Mouse (Mus musculus) hindbrain, embryonic 10.5 days (tissue): ENCODE measurements at regions not wholly inside any gene's neighbourhood (a gene's known extent, or its start where the extent isn't known, plus 50 kb on each side); places are given as distances from the start of the nearest gene placed in this dataset.
A peak's percentile ranks its signal among the peaks of the same experiment; 100 is the strongest.

Experiments used
- DNase-seq: peaks from one replicate; pipeline ENCODE4 v3.0.0-alpha.2; 2017; ENCODE audit warnings: low spot score
- H3K27ac ChIP-seq: fragments of 300-500 bp; sonication (generic); 2 replicates; pipeline ENCODE4 v1.5.1; 2016; ENCODE audit warnings: mild to moderate bottlenecking, moderate library complexity
- H3K27me3 ChIP-seq: fragments of 300-500 bp; sonication (generic); 2 replicates; pipeline ENCODE4 v1.6.1; 2016; ENCODE audit warnings: mild to moderate bottlenecking; ENCODE audit not compliant: poor library complexity, insufficient read depth, severe bottlenecking
- H3K36me3 ChIP-seq: fragments of 300-500 bp; sonication (generic); 2 replicates; pipeline ENCODE4 v1.6.1; 2016; ENCODE audit warnings: mild to moderate bottlenecking, moderate library complexity
- H3K4me1 ChIP-seq: fragments of 300-500 bp; sonication (generic); replicated peaks from 2 replicates; pipeline ENCODE4 v1.6.1; 2016; ENCODE audit warnings: mild to moderate bottlenecking
- H3K4me3 ChIP-seq: fragments of 300-500 bp; sonication (generic); 2 replicates; pipeline ENCODE4 v1.5.1; 2016; ENCODE audit warnings: mild to moderate bottlenecking, moderate library complexity
- H3K9me3 ChIP-seq: fragments of 300-500 bp; sonication (generic); 2 replicates; pipeline ENCODE4 v1.6.1; 2016; ENCODE audit warnings: mild to moderate bottlenecking, moderate library complexity
- whole genome bisulfite sequencing: fragments of 180-500 bp; shearing (Covaris S2); methylation state at CpG from one replicate; pipeline ENCODE4 v1.1.7; 2016; 5-methylcytosine and 5-hydroxymethylcytosine counted together

- no peaks in the 10 kb centered on the region for H3K36me3 ChIP-seq
- H3K27ac ChIP-seq: peak overlapping the region; percentile 87
- peaks cover 4% of the 10 kb centered on the region; the same call in 1 of the 2 replicates for H3K27me3 ChIP-seq
- no peak overlapping the region for H3K4me3 ChIP-seq
- WGBS: 10% methylated on average over 5 of the region's 5 CpGs
- peak; percentile 60 for DNase-seq
- H3K9me3 ChIP-seq: no peaks in the 10 kb centered on the region
- H3K4me1 ChIP-seq: peaks cover 77% of the 10 kb centered on the region
These were observed 237.0 kb upstream of the Rgma start for GRCm38 (mm10) chr7:73138269-73138668.

- peak overlapping the region; percentile 87 for H3K27ac ChIP-seq
- peaks cover 4% of the 10 kb centered on the region; the same call in 1 of the 2 replicates for H3K27me3 ChIP-seq
- H3K4me1 ChIP-seq: peaks cover 83% of the 10 kb centered on the region
- 6% methylated on average over 8 of the region's 8 CpGs for WGBS
- peak overlapping the region; percentile 31 for H3K4me3 ChIP-seq
- no peaks in the 10 kb centered on the region for H3K36me3 ChIP-seq
- no peaks in the 10 kb centered on the region for H3K9me3 ChIP-seq
- peak; percentile 55 for DNase-seq
These were observed 236.3 kb upstream of the Rgma start for GRCm38 (mm10) chr7:73138861-73139493.

DNA sequence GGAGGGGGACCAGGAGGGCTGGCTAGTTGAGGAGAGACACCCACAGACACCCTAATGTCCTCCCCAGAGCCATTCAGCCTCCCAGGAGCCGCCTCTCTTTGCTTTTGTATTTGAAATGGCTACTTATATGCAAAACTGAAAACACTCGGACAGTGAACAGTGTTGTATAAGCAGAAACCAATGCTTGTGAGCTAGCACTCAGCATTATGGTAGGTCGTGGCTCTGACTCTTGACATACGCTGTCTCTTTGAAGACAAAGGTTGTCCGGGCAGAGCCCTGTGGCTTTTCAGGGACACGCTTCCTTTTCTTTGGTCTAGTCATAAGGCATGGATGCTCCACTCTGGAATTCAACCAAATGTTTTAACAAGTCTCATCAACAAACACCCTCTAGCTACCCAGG is 235.4 kb upstream of the Rgma start:
- Histone ChIP-seq H3K9me3 (no peaks in the 10 kb centered on the region), H3K4me3 (peak overlapping the region; percentile 31; the same call in 1 of the 2 replicates), H3K36me3 (no peaks in the 10 kb centered on the region), H3K4me1 (peaks cover 89% of the 10 kb centered on the region), H3K27me3 (peaks cover 7% of the 10 kb centered on the region), H3K27ac (peak overlapping the region; percentile 87)
- 21% methylated on average over 6 of the region's 6 CpGs for WGBS
- DNase-seq: no peak

DNA sequence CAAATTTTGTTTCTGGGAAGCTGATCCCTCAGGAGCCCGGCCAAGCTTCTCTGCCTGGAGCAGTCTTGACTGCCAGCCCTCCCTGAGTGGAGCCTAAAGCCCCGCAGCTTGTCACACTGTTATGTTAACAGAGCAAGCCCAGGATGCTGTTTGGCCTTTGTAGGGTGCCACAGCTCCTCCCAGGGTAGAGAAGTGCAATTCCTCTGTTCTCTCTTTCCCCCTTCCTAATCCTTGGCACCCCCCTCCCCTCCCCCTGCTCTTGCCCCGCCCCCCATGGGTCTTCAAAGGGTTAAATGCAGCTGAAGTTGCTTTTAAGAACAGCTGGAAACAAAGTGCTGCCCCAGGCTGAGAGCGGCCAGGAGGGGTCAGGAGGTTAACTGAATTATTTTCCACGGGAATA is 234.1 kb upstream of the Rgma start:
- Histone ChIP-seq H3K27me3 (peaks cover 7% of the 10 kb centered on the region), H3K4me3 (no peak overlapping the region), H3K4me1 (peaks cover 95% of the 10 kb centered on the region), H3K9me3 (no peaks in the 10 kb centered on the region), H3K36me3 (no peaks in the 10 kb centered on the region), H3K27ac (peak overlapping the region; percentile 87)
- WGBS: under 1% methylated on average over 5 of the region's 5 CpGs
- DNase-seq: peak; percentile 85

DNA sequence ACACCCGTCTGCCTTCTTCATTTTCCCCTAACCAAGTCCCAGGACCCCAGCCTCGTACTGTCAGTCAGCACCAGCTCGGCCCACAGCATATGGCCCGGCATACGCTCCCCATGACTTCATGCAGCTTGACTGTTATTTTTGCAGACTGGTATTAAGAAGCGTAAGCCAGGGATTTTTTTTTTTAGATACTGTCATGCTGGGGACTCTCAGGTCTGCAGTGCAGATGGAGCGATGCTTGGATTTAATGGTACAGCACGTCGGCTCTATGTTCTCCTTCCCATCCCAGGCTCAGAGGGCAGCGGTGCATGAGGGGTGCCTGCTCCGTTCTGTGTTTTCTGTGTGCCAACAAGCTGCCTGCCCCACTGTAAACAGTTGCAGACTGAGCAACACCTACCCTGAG is 231.4 kb upstream of the Rgma start:
- no peak for DNase-seq
- 81% methylated on average over 11 of the region's 11 CpGs for WGBS
- H3K27ac ChIP-seq: peak overlapping the region; percentile 87
- H3K27me3 ChIP-seq: peaks cover 3% of the 10 kb centered on the region; the same call in 1 of the 2 replicates
- H3K9me3 ChIP-seq: no peaks in the 10 kb centered on the region
- H3K4me1 ChIP-seq: peaks cover 72% of the 10 kb centered on the region
- no peak overlapping the region for H3K4me3 ChIP-seq
- no peaks in the 10 kb centered on the region for H3K36me3 ChIP-seq

DNA sequence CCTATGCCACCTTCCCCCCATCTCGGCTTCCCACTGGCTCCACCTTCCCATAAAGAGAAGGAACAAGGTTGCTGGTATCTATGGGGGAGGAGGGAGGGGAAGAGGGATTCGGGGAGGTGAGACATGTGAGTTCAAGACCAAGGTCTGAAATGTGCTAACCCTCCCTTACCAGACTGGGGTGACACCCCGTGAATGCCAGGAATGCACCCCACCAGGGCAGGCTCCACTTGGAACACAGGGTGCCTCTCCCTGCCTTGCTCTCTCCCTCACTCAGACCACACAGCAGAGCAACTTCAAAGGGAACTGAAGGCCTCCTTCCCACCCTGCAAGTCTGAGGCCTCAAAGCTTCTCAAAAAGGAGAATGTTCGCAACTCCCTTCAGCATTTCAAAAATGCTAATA is 230.5 kb upstream of the Rgma start:
- 47% methylated on average over 4 of the region's 4 CpGs for WGBS
- no peak for DNase-seq

DNA sequence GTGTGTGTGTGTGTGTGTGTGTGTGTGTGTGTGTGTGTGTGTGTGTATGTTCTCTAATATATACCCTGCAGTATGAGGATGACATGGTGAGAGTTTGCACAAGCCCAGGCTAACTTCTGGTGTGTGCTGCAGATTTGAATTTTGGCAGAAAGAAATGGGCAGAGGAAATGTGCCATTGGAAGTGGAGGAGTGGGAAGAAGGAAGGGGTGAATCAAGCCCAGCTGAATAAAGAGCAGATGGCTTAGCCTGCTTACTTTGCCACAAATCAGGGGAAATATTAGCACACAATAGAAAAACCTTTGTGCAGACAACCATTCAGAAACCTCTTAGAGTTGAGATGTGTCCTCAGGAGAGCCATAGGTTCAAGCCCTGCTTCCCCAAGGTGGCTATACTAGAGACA is 228.1 kb upstream of the Rgma start:
- H3K9me3 ChIP-seq: no peaks in the 10 kb centered on the region
- no peak overlapping the region for H3K4me3 ChIP-seq
- H3K36me3 ChIP-seq: no peaks in the 10 kb centered on the region
- no peak overlapping the region for H3K27ac ChIP-seq
- no peak for DNase-seq
- peaks cover 8% of the 10 kb centered on the region; the same call in 1 of the 2 replicates for H3K27me3 ChIP-seq
- H3K4me1 ChIP-seq: peaks cover 69% of the 10 kb centered on the region

More for the DNA sequence above, 230.5 kb upstream of the Rgma start:
- Histone ChIP-seq H3K27ac (peak overlapping the region; percentile 87), H3K27me3 (peaks cover 3% of the 10 kb centered on the region; the same call in 1 of the 2 replicates), H3K9me3 (no peaks in the 10 kb centered on the region), H3K4me3 (no peak overlapping the region), H3K4me1 (peaks cover 70% of the 10 kb centered on the region), H3K36me3 (no peaks in the 10 kb centered on the region)

DNA sequence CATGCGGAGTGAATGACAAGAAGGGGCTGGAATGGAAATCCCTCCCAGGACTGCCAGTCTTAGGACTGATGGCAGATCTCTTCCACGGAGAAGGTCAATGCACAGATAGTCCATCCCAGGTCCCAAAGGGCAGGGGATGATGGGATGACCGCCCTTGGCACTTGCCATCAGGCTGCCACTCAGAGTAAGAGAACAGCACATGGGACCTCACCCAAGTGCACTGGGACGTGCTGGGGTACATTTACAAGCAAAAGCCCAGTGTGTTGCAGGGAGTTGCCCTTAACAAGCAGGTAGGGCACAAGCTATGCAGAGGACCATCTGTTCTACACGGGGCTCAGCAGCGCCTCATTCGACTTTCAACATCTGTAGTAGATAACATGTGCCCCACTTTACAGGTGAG is 224.9 kb upstream of the Rgma start:
- peaks cover 46% of the 10 kb centered on the region for H3K4me1 ChIP-seq
- WGBS: 82% methylated on average over 7 of the region's 7 CpGs
- peak overlapping the region; percentile 71 for H3K27ac ChIP-seq
- H3K9me3 ChIP-seq: no peaks in the 10 kb centered on the region
- H3K27me3 ChIP-seq: peaks cover 5% of the 10 kb centered on the region; the same call in 1 of the 2 replicates
- DNase-seq: no peak
- no peak overlapping the region for H3K4me3 ChIP-seq
- no peaks in the 10 kb centered on the region for H3K36me3 ChIP-seq

DNA sequence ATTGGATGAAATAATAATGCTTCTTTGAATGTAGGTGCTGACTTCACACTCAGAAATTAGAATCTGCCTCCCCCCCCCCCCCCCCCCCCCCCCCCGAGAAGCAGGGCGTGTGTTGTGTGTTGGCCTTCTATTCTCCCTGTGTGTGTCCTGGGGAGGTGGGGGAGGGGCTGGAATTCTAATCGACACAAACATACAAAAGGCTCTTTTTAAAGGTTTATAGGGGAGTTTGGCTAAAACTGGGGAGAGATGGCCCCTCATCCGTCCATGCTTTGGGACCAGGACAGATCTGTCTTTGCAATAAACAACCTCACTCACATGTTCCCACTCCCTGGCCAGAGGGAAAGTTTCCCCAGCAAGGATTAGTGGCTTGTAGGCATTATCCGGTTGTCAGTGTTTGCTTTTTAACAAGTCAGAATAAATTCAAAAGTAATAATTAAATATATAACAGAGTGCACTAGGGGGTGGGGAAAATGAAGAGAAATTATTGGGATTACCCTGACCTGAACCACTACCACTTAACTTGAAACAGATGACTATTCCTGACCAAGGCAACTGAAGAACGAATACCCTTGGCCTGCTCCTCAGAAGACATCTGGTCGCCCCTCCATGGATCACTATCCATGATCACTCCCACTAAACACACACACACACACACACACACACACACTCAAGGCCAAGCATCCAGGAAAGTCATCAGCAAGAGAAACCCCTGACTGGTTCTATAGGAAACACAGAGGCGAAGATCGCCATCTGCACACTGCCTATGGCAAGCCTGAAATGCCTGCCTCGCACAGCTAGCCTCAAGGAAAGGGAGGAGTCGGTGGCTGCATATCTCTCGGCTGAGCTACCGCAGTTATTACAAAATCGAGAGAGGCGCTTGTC is 223.5 kb upstream of the Rgma start:
- H3K9me3 ChIP-seq: no peaks in the 10 kb centered on the region
- peak; percentile 34 for DNase-seq
- no peaks in the 10 kb centered on the region for H3K36me3 ChIP-seq
- H3K27me3 ChIP-seq: peaks cover 5% of the 10 kb centered on the region; the same call in 1 of the 2 replicates
- no peak overlapping the region for H3K4me3 ChIP-seq
- peaks cover 38% of the 10 kb centered on the region for H3K4me1 ChIP-seq
- peak overlapping the region; percentile 80 for H3K27ac ChIP-seq
- WGBS: 47% methylated on average over 13 of the region's 15 CpGs

DNA sequence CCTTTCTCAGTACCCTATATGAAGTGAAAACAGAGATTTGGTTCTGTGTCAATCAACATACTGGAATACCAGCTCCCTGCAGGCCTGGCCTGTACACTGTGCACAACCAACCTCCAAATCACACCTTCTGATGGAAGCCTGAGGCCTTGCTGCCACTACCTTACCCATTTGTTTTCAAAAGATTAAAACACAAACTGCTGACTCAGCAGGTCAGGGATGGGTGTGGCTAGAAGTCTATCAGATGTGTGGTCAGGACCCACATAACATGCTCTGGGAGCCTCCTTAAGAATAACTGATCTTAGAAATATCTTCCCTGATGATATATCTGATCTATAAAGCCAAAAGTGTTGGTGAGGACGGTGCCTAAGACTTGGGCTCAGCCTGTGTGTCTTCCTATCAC is 221.6 kb upstream of the Rgma start:
- H3K9me3 ChIP-seq: no peaks in the 10 kb centered on the region
- no peak for DNase-seq
- WGBS: 98% methylated on average over 1 of the region's 1 CpGs
- H3K27me3 ChIP-seq: peaks cover 5% of the 10 kb centered on the region; the same call in 1 of the 2 replicates
- peaks cover 38% of the 10 kb centered on the region for H3K4me1 ChIP-seq
- H3K36me3 ChIP-seq: no peaks in the 10 kb centered on the region
- H3K27ac ChIP-seq: no peak overlapping the region
- H3K4me3 ChIP-seq: no peak overlapping the region

DNA sequence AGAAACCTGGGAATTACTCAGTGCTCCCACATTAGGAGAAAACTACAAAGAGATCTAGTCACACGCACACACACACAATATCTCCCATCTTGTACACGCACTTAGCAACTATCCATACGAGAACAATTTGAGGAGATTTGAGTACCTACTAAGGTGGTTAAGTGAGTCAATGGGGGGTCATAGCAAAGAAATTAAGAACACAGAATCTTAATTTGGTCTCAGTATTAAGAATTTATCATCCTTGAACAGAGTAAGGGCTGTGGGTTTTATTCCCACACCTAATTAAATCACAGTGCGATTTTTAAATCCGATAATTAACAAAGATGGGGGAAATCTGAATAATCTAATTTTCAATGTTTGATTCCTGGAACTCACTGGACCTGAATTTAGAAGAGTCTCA is 216.5 kb upstream of the Rgma start:
- Histone ChIP-seq H3K36me3 (no peaks in the 10 kb centered on the region), H3K27ac (no peak overlapping the region), H3K9me3 (no peaks in the 10 kb centered on the region), H3K4me3 (no peak overlapping the region), H3K4me1 (peaks cover 10% of the 10 kb centered on the region; the same call in 1 of the 2 replicates), H3K27me3 (no peaks in the 10 kb centered on the region)
- WGBS: 96% methylated on average over 5 of the region's 5 CpGs
- no peak for DNase-seq

DNA sequence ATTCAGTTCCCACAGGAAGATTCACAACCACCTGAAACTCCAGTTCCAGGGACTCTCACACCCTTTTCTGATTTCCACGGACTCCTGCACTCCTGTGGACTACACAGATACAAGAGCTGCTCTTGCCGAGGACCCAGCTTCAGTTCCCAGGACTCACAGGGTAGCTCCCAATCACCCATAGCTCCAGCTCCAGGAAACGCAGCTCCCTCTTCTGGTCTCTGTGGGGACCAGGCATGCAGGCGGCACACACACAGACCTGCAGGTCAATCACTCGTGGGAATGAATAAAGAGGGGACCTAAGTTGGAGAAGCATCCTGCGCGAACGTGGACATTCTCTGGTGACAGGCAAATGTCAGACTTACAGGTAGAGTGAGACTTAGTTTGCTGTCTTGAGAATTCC is 214.3 kb upstream of the Rgma start:
- 85% methylated on average over 8 of the region's 8 CpGs for WGBS
- H3K27ac ChIP-seq: no peak overlapping the region

GRCm38 (mm10) chr7:73163687-73164086 is 211.6 kb upstream of the Rgma start:
- Histone ChIP-seq H3K4me1 (peaks cover 8% of the 10 kb centered on the region; the same call in 1 of the 2 replicates), H3K9me3 (peaks cover 10% of the 10 kb centered on the region; the same call in 1 of the 2 replicates), H3K36me3 (no peaks in the 10 kb centered on the region), H3K27ac (peak overlapping the region; percentile 56; the same call in 1 of the 2 replicates), H3K4me3 (no peak overlapping the region), H3K27me3 (no peaks in the 10 kb centered on the region)
- WGBS: 64% methylated on average over 5 of the region's 5 CpGs
- no peak for DNase-seq

More for the DNA sequence above, 214.3 kb upstream of the Rgma start:
- no peak for DNase-seq
- H3K4me3 ChIP-seq: no peak overlapping the region
- no peaks in the 10 kb centered on the region for H3K27me3 ChIP-seq
- no peaks in the 10 kb centered on the region for H3K36me3 ChIP-seq
- H3K4me1 ChIP-seq: peaks cover 8% of the 10 kb centered on the region; the same call in 1 of the 2 replicates
- peaks cover under 1% of the 10 kb centered on the region; the same call in 1 of the 2 replicates for H3K9me3 ChIP-seq
